Mouse (Mus musculus) cerebellum, adult (tissue): Measurements from ENCODE around the gene Gm21836.
A peak's percentile ranks its signal among the peaks of the same experiment; 100 is the strongest.
"Not testable (repeated sequence)": the region's sequence is repeated elsewhere in the genome, so short reads cannot be mapped to it uniquely, and the experiment has no call there.

ENCODE experiments used
- ATAC-seq: cut with Nextera tagmentation; 2 replicates; pipeline ENCODE4 v1.9.2; 2017; ENCODE audit warnings: mild to moderate bottlenecking, moderate library complexity, mixed read lengths; ENCODE audit not compliant: insufficient number of reproducible peaks, low FRiP score, low TSS enrichment

The Gm21836 gene

DNA sequence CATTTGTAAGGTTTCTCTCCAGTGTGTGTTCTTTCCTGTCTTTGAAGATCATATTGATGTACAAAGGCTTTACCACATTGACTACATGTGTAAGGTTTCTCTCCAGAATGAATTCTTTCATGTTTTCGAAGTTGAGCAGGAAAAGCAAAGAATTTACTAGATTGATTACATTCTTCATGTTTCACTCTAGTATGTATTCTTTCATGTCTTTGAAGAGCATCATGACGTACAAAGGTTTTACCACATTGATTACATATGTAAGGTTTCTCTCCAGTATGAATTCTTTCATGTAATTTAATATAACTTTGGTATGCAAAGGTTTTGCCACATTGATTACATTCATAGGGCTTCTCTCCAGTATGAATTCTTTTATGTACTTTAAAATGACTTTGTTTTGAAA, at the start of gene Gm21836:
Gm21836 (minus strand) TSS at position 101 of the 400 bp plus-strand sequence.
- not testable (repeated sequence) for ATAC-seq

GRCm38 (mm10) chr9:124480361-124480980, 13.1 kb downstream of the Gm21836 start:
- not testable (repeated sequence) for ATAC-seq

DNA sequence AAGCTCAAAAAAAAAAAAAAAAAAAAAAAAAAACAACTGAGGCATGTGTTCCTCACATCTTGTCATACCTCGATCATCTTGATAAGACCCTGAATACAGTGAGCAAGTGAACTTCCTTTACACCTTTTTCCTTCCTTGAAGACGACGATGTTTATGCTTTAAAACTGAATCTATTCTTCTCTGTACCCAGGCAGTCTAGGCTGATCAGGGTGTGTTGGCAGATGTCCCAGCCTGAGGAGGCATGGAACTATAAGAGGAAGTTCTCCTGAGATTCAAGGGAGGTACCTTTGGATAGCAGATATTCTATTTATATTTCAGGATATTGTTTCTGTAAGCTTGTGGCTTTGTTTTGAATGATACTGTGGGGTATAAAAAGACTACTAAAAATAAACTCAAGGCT, 15.5 kb downstream of the Gm21836 start:
- no peak for ATAC-seq

GRCm38 (mm10) chr9:124476096-124476902, 17.3 kb downstream of the Gm21836 start, which contains the start of gene Ppp2r3d:
Ppp2r3d (minus strand) TSS chr9:124476898.
- peak; percentile 20; the same call in 1 of the 2 replicates for ATAC-seq

- ATAC-seq: no peak
Observed at GRCm38 (mm10) chr9:124475689-124476088, 17.9 kb downstream of the Gm21836 start.

DNA sequence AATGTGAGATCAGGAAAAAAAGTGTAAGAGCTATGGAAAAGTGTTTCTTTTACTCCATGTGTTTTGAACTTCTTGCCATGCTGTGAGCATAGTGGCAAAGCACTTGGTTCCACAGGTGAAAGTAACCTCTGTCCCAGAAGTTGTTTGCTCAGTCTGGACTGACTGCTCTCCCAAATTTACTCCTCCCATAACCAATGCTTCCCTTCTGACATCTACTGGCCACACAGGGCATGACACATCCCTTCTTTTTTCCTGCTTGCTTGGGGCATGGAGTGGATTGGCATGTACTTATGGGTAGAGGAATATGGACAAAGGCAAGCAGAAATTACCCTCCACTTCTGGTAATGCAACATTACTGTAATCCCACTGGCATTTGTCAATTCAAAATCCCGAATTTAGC, 37.0 kb downstream of the Gm21836 start:
- ATAC-seq: no peak
